Mouse (Mus musculus): ENCODE data around the gene H2afb1. TPM values are rescaled to one million over a fixed set of nuclear protein-coding genes. Genes with fewer than 3 reads are reported as not detected.
"Not testable (repeated sequence)": the region's sequence is repeated elsewhere in the genome, so short reads cannot be mapped to it uniquely, and the experiment has no call there.

H2afb1 gene
- polyA plus RNA-seq (2015; fragmentation: Nextera tagmentation; extraction: Ambion mirVana), result not detected in 2 replicates

DNA sequence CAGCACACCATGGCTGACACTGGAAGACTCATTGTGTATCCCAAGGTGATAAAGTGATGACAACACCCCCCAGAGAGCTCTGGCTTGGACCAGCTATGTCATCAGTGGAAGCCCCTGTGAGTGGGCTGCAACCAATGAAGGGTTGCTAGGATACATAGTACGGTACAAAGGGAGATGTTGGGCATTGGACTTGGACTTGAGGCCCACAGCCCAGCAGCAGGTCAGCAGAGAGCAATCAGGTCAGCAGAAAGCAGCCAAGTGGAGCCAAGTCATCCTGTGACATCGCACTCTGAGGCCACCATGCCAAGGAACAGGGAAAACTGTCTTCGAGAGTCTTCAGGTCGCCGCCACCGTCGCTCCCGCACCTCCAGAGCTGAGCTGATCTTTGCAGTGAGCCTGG lies at the start of gene H2afb1:
TSS of gene H2afb1 (plus strand) at position 301 of the 400 bp plus-strand sequence.
- 94% methylated on average over 8 of the region's 8 CpGs for whole genome bisulfite sequencing
- H3K27ac ChIP-seq (replicated peaks); H3K9ac ChIP-seq; H3K4me2 ChIP-seq; ATAC-seq (ENCODE audit: low FRiP score, low read depth); H3K36me3 ChIP-seq; H3K4me1 ChIP-seq (replicated peaks); H3K27me3 ChIP-seq; H3K4me3 ChIP-seq; H3K9me3 ChIP-seq: not testable (repeated sequence)

- no peaks in the 10 kb centered on the region for H3K9me3 ChIP-seq
- no peaks in the 10 kb centered on the region for H3K36me3 ChIP-seq
- no peaks in the 10 kb centered on the region for H3K27me3 ChIP-seq
- H3K4me2 ChIP-seq, result no peak overlapping the region
- no peak for ATAC-seq (ENCODE audit: low FRiP score, low read depth)
- no peak overlapping the region for H3K4me3 ChIP-seq
- no peaks in the 10 kb centered on the region for H3K4me1 ChIP-seq (replicated peaks)
- 80% methylated on average over 2 of the region's 2 CpGs for WGBS
- no peak overlapping the region for H3K27ac ChIP-seq (replicated peaks)
- H3K9ac ChIP-seq, result no peak overlapping the region
Observed at GRCm38 (mm10) chrX:117036085-117036484, 21.5 kb downstream of the H2afb1 start.

Data from hindbrain, embryonic 15.5 days (tissue).